Mouse (Mus musculus) heart, embryonic 13.5 days (tissue): ENCODE measurements around the gene Gal. TPM values are rescaled to one million over a fixed set of nuclear protein-coding genes. Genes with fewer than 3 reads are reported as not detected.

ENCODE experiments used
- ATAC-seq: fragments of 200-750 bp; cut with Nextera tagmentation; 2 replicates; pipeline ENCODE4 v1.8.0; 2017; ENCODE audit warnings: moderate TSS enrichment; ENCODE audit not compliant: insufficient number of reproducible peaks, low FRiP score, low TSS enrichment; ENCODE audit errors: extremely low read depth
- H3K27ac ChIP-seq: fragments of 300-500 bp; sonication (generic); replicated peaks from 2 replicates; pipeline ENCODE4 v1.5.1; 2015; ENCODE audit warnings: moderate library complexity, mild to moderate bottlenecking, inconsistent platforms
- H3K27me3 ChIP-seq: fragments of 300-500 bp; sonication (generic); replicated peaks from 2 replicates; pipeline ENCODE4 v1.6.1; 2015; ENCODE audit warnings: mild to moderate bottlenecking, inconsistent platforms
- H3K36me3 ChIP-seq: fragments of 300-500 bp; sonication (generic); 2 replicates; pipeline ENCODE4 v1.6.1; 2015; ENCODE audit warnings: mild to moderate bottlenecking, inconsistent platforms
- H3K4me1 ChIP-seq: fragments of 300-500 bp; sonication (generic); 2 replicates; pipeline ENCODE4 v1.6.1; 2015; ENCODE audit warnings: inconsistent platforms
- H3K4me2 ChIP-seq: fragments of 300-500 bp; sonication (generic); 2 replicates; pipeline ENCODE4 v1.6.1; 2015; ENCODE audit warnings: inconsistent platforms, mild to moderate bottlenecking, moderate library complexity
- H3K4me3 ChIP-seq: fragments of 300-500 bp; sonication (generic); 2 replicates; pipeline ENCODE4 v1.5.1; 2015; ENCODE audit warnings: moderate library complexity, mild to moderate bottlenecking, inconsistent platforms
- H3K9ac ChIP-seq: fragments of 300-500 bp; sonication (generic); 2 replicates; pipeline ENCODE4 v1.6.1; 2015; ENCODE audit warnings: inconsistent platforms, mild to moderate bottlenecking, moderate library complexity
- H3K9me3 ChIP-seq: fragments of 300-500 bp; sonication (generic); 2 replicates; pipeline ENCODE4 v1.6.1; 2016; ENCODE audit warnings: inconsistent platforms
- WGBS: fragments of 180-500 bp; shearing (Covaris S2); methylation state at CpG from one replicate; pipeline ENCODE4 v1.1.7; 2015; ENCODE audit warnings: mixed read lengths; 5-methylcytosine and 5-hydroxymethylcytosine counted together
- polyA plus RNA-seq: library from polyadenylated mRNA; unstranded; fragments of >200 nt; fragmentation: Nextera tagmentation; extraction: Ambion mirVana; gene quantifications from 2 replicates; pipeline ENCODE4 v1.2.1, GENCODE M21; 2015

The Gal gene
- 5.5 and 7.0 TPM in 2 replicates for polyA plus RNA-seq

GRCm38 (mm10) chr19:3414268-3414733, at the start of gene Gal:
Gal (minus strand) TSS chr19:3414544.
- no peak for ATAC-seq
- WGBS, result 3% methylated on average over 37 of the region's 37 CpGs
- Histone ChIP-seq H3K4me2 (peak within 1 kb of the TSS; percentile 73), H3K4me3 (peak within 1 kb of the TSS; percentile 44), H3K36me3 (no peaks in the 10 kb centered on the region), H3K4me1 (peaks cover 12% of the 10 kb centered on the region), H3K27ac (no peak within 1 kb of the TSS), H3K9me3 (no peaks in the 10 kb centered on the region; the same call in 1 of the 2 replicates), H3K27me3 (peaks cover 83% of the 10 kb centered on the region), H3K9ac (peak within 1 kb of the TSS; percentile 68)

- Histone ChIP-seq H3K27me3 (no peaks in the 10 kb centered on the region), H3K4me1 (no peaks in the 10 kb centered on the region), H3K27ac (no peak overlapping the region), H3K9ac (no peak overlapping the region), H3K4me2 (no peak overlapping the region), H3K36me3 (peaks cover 100% of the 10 kb centered on the region), H3K4me3 (no peak overlapping the region), H3K9me3 (no peaks in the 10 kb centered on the region)
- whole genome bisulfite sequencing, result 90% methylated on average over 3 of the region's 3 CpGs
- ATAC-seq, result no peak
Observed at GRCm38 (mm10) chr19:3459986-3460385, 45.6 kb upstream of the Gal start.

- Histone ChIP-seq H3K36me3 (peaks cover 100% of the 10 kb centered on the region), H3K4me1 (no peaks in the 10 kb centered on the region)
- WGBS, result 89% methylated on average over 6 of the region's 6 CpGs
Observed at GRCm38 (mm10) chr19:3458331-3459099, 44.2 kb upstream of the Gal start.

GRCm38 (mm10) chr19:3457700-3458099, 43.4 kb upstream of the Gal start:
- Histone ChIP-seq H3K27me3 (no peaks in the 10 kb centered on the region), H3K9me3 (no peaks in the 10 kb centered on the region), H3K36me3 (peaks cover 100% of the 10 kb centered on the region), H3K4me3 (no peak overlapping the region), H3K9ac (no peak overlapping the region), H3K27ac (no peak overlapping the region), H3K4me1 (no peaks in the 10 kb centered on the region), H3K4me2 (no peak overlapping the region)
- WGBS, result 92% methylated on average over 4 of the region's 4 CpGs
- no peak for ATAC-seq

More at GRCm38 (mm10) chr19:3458331-3459099, 44.2 kb upstream of the Gal start:
- Histone ChIP-seq H3K4me3 (no peak overlapping the region), H3K27me3 (no peaks in the 10 kb centered on the region), H3K27ac (no peak overlapping the region), H3K9me3 (no peaks in the 10 kb centered on the region), H3K9ac (no peak overlapping the region), H3K4me2 (no peak overlapping the region)
- no peak for ATAC-seq

GRCm38 (mm10) chr19:3451649-3452048, 37.3 kb upstream of the Gal start:
- Histone ChIP-seq H3K4me3 (no peak overlapping the region), H3K9me3 (no peaks in the 10 kb centered on the region), H3K36me3 (peaks cover 39% of the 10 kb centered on the region), H3K9ac (no peak overlapping the region), H3K27ac (no peak overlapping the region), H3K4me1 (peaks cover 9% of the 10 kb centered on the region), H3K4me2 (no peak overlapping the region), H3K27me3 (no peaks in the 10 kb centered on the region)
- 48% methylated on average over 6 of the region's 6 CpGs for WGBS
- no peak for ATAC-seq

GRCm38 (mm10) chr19:3451170-3451569, 36.8 kb upstream of the Gal start:
- H3K27me3 ChIP-seq, result no peaks in the 10 kb centered on the region
- WGBS, result 28% methylated on average over 6 of the region's 6 CpGs
- H3K36me3 ChIP-seq, result peaks cover 35% of the 10 kb centered on the region
- ATAC-seq, result no peak
- H3K4me2 ChIP-seq, result no peak overlapping the region
- H3K9ac ChIP-seq, result no peak overlapping the region
- no peaks in the 10 kb centered on the region for H3K9me3 ChIP-seq
- H3K4me3 ChIP-seq, result no peak overlapping the region
- H3K27ac ChIP-seq, result no peak overlapping the region
- H3K4me1 ChIP-seq, result peaks cover 9% of the 10 kb centered on the region

- ATAC-seq, result no peak
- 86% methylated on average over 3 of the region's 3 CpGs for WGBS
Observed at GRCm38 (mm10) chr19:3450714-3451113, 36.4 kb upstream of the Gal start.

GRCm38 (mm10) chr19:3449248-3449647, 34.9 kb upstream of the Gal start:
- no peaks in the 10 kb centered on the region; the same call in 1 of the 2 replicates for H3K27me3 ChIP-seq
- WGBS, result 64% methylated on average over 3 of the region's 3 CpGs
- H3K36me3 ChIP-seq, result peaks cover 15% of the 10 kb centered on the region
- no peak overlapping the region for H3K4me3 ChIP-seq
- ATAC-seq, result no peak
- no peak overlapping the region for H3K27ac ChIP-seq
- H3K9ac ChIP-seq, result no peak overlapping the region
- H3K4me2 ChIP-seq, result no peak overlapping the region
- H3K9me3 ChIP-seq, result no peaks in the 10 kb centered on the region
- H3K4me1 ChIP-seq, result peaks cover 9% of the 10 kb centered on the region

More at GRCm38 (mm10) chr19:3450714-3451113, 36.4 kb upstream of the Gal start:
- no peaks in the 10 kb centered on the region for H3K9me3 ChIP-seq
- H3K27me3 ChIP-seq, result no peaks in the 10 kb centered on the region
- no peak overlapping the region for H3K27ac ChIP-seq
- H3K4me3 ChIP-seq, result no peak overlapping the region
- peaks cover 30% of the 10 kb centered on the region for H3K36me3 ChIP-seq
- H3K4me2 ChIP-seq, result no peak overlapping the region
- no peak overlapping the region for H3K9ac ChIP-seq
- peaks cover 9% of the 10 kb centered on the region for H3K4me1 ChIP-seq

GRCm38 (mm10) chr19:3447348-3447747, 33.0 kb upstream of the Gal start:
- peaks cover 9% of the 10 kb centered on the region for H3K4me1 ChIP-seq
- peaks cover 4% of the 10 kb centered on the region for H3K27me3 ChIP-seq
- no peak for ATAC-seq
- no peak overlapping the region for H3K27ac ChIP-seq
- no peak overlapping the region for H3K9ac ChIP-seq
- no peak overlapping the region for H3K4me2 ChIP-seq
- WGBS, result 57% methylated on average over 3 of the region's 3 CpGs
- no peaks in the 10 kb centered on the region for H3K36me3 ChIP-seq
- no peaks in the 10 kb centered on the region for H3K9me3 ChIP-seq
- H3K4me3 ChIP-seq, result no peak overlapping the region

- no peaks in the 10 kb centered on the region for H3K4me1 ChIP-seq
- no peak overlapping the region for H3K9ac ChIP-seq
- H3K27me3 ChIP-seq, result peaks cover 35% of the 10 kb centered on the region
- no peak overlapping the region for H3K4me3 ChIP-seq
- H3K9me3 ChIP-seq, result no peaks in the 10 kb centered on the region
- no peak overlapping the region for H3K4me2 ChIP-seq
- no peaks in the 10 kb centered on the region for H3K36me3 ChIP-seq
- ATAC-seq, result no peak
- WGBS, result 71% methylated on average over 10 of the region's 10 CpGs
- no peak overlapping the region for H3K27ac ChIP-seq
Observed at GRCm38 (mm10) chr19:3441092-3441491, 26.7 kb upstream of the Gal start.

- peaks cover 35% of the 10 kb centered on the region for H3K27me3 ChIP-seq
- no peak overlapping the region for H3K27ac ChIP-seq
- H3K4me3 ChIP-seq, result no peak overlapping the region
- H3K4me2 ChIP-seq, result no peak overlapping the region
- no peaks in the 10 kb centered on the region for H3K36me3 ChIP-seq
- no peak for ATAC-seq
- no peak overlapping the region for H3K9ac ChIP-seq
- H3K4me1 ChIP-seq, result no peaks in the 10 kb centered on the region
- WGBS, result 66% methylated on average over 5 of the region's 5 CpGs
- H3K9me3 ChIP-seq, result no peaks in the 10 kb centered on the region
Observed at GRCm38 (mm10) chr19:3440667-3441066, 26.3 kb upstream of the Gal start.

- peaks cover 35% of the 10 kb centered on the region for H3K27me3 ChIP-seq
- 0 out of 2 replicates have a peak, but pooled peaks cover 3% of the 10 kb centered on the region for H3K4me1 ChIP-seq
- no peak overlapping the region for H3K27ac ChIP-seq
- no peaks in the 10 kb centered on the region for H3K36me3 ChIP-seq
- no peak overlapping the region for H3K4me2 ChIP-seq
- ATAC-seq, result no peak
- H3K9ac ChIP-seq, result no peak overlapping the region
- WGBS, result 56% methylated on average over 5 of the region's 5 CpGs
- no peak overlapping the region for H3K4me3 ChIP-seq
- H3K9me3 ChIP-seq, result no peaks in the 10 kb centered on the region
Observed at GRCm38 (mm10) chr19:3437980-3438379, 23.6 kb upstream of the Gal start.
